Mouse (Mus musculus) inflammation-experienced regulatory T-cells (primary cell): ENCODE data around the gene Rad51b. TPM values are rescaled to one million over a fixed set of nuclear protein-coding genes. Genes with fewer than 3 reads are reported as not detected.

Experiments used
- polyA plus RNA-seq, 2 experiments: library from polyadenylated mRNA; unstranded; fragments of 100-300 nt; shearing (Covaris generic); gene quantifications; one replicate each; pipeline ENCODE4 v1.2.1; 2017

Rad51b gene
- polyA plus RNA-seq, result 1 to 10 TPM; 1.0 to 3.7 TPM

DNA sequence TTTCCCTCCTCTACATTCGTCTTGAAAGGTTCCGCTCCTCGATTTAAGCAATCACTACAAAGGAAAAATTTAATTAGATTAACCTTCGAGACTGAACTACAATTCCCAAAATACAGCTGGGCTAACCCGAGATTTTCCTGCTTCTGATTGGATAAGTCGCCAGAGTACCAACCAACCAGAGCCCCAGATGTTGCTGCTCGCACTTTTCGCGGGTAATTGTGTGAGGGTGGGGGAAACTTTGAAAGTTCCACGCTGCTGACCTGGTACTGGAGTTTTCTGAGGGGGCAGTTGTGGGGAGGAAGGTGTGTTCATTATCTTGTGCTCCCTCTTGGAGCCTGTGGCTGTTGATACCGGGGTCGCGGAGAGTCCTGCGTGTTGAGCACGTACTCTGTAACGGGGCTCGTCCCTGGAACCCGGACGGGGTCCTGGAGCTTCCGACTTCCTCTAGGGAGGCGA, at the start of gene Rad51b:
TSS of gene Rad51b (plus strand) at position 162 of the 456 bp plus-strand sequence.

DNA sequence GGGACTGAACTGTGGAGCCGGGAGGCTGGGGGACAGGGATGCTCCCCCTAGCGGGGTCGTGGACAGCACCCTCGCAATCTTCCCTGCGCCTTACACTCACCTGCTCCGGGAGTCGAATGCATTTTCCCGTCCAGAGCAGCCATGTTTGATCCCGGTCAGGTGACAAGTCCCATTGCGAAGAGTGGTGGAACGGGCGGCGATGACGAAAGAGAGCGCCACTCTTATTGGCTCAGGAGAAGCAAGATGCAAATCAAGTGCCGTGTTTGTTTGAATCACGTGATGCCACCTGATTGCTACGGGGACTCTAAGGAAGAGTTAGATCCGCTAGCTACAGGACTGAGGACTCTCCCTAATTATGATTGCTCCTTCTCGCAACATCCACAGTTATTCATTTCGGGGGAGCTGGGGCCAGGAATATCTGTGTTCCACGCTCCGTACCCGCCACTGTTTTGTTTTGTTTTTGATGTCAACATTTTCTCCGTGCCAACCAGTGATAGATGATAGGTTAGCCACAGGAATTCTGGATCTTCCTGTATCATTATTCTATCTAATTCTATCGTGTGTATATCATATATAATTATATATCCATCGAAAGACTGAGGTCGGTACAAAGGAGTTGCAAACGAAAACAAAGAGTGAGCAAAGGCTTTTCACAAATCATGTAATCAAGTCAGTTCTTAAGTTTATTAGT, 811 bp upstream of the Rad51b start, which contains the start of gene Zfyve26:
TSS of gene Zfyve26 (minus strand) at position 179 of the 691 bp plus-strand sequence.

Other genes with a start within 250 kb of the Rad51b start
- 10 to 100 TPM; 26.2 to 27.5 TPM for gene Pigh, start 207.6 kb upstream of the Rad51b start, polyA plus RNA-seq
- under 1 TPM in 1 of 2 experiments, not detected in 1; 0.20 TPM for gene Arg2, start 166.5 kb upstream of the Rad51b start, polyA plus RNA-seq
- 100 to 1,000 TPM; 122 to 154 TPM for gene Vti1b, start 124.6 kb upstream of the Rad51b start, polyA plus RNA-seq
- 10 to 100 TPM; 19.3 to 28.2 TPM for gene Rdh11, start 105.0 kb upstream of the Rad51b start, polyA plus RNA-seq
- gene Rdh12, start 88.4 kb upstream of the Rad51b start, polyA plus RNA-seq, result 10 to 100 TPM in 1 of 2 experiments, 1 to 10 TPM in 1; 5.8 to 18.8 TPM
- 10 to 100 TPM; 28.5 to 41.4 TPM for gene Zfyve26, start 978 bp upstream of the Rad51b start, polyA plus RNA-seq